Mouse (Mus musculus) right cerebral cortex, postnatal 10 days (tissue): ENCODE measurements around the gene Dnmt3a.
A peak's percentile ranks its signal among the peaks of the same experiment; 100 is the strongest.

Experiments used
- DNase-seq, 2 experiments: peaks; one replicate each; pipeline ENCODE4 v3.0.0; 2021; ENCODE audit warnings: low spot score in 2 of 2

Dnmt3a gene

DNA sequence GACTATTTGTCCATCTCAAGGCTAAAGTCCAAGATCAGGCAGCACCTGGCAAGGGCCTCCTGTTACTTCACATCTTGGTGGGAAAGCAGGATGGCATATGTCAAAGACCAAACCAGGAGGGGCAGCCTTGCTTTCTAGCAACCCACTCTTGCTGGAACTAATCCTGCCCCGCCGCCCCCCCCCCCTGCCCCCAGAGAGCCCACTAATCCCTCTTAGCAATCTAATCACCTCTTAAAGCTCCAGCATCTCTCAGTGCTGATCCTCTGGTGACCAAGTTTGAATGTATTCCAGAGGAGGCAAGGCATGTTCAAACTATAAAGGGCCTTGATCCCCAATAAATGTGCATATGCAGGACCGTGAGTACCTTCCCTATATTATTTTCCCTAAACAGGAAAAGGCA, 18.8 kb upstream of the Dnmt3a start:
- DNase-seq: no peak

DNA sequence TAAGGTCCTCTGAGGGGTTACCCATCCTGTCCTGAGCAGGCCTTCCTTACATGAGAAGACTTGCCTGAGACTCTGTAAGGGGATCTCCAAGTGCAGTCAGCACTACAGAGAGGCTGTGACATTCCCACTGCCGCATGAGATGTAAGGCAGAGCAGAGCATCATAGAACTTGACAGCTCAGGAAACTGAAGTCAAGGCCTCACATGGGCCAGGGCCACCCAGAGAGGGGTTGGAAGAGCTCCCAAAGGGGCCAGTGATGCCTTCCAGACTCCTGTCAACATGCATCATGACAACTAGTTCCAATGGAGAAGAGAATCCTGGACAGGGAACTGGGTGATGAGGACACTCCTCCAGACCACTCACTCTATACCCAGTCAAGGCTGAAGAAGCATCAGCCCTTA, 18.3 kb upstream of the Dnmt3a start:
- no peak for DNase-seq

- no peak for DNase-seq
Measured at GRCm38 (mm10) chr12:3788421-3789051, 17.3 kb upstream of the Dnmt3a start.

GRCm38 (mm10) chr12:3789626-3790185, 16.1 kb upstream of the Dnmt3a start:
- no peak for DNase-seq

GRCm38 (mm10) chr12:3791257-3791656, 14.6 kb upstream of the Dnmt3a start:
- no peak for DNase-seq

DNA sequence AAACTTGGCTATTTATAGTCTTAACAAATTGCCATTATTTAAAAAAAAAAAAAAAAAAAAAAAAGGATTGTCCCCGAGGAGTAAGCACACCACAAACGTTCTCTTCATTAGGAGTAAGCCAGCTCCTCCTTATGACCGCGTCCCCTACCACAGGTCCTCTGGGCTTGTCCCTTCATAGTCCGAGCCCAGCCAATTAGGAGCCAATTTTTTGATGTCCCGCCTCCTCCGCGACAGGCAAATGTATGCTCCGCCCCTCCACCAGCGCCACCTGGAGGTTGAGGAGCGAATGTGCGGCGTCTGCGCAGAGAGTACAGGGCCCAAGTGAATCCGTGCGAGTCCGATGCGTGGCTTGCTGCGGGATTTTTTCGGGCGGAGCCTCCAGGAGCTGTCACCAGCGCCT, 14.1 kb upstream of the Dnmt3a start:
- DNase-seq: peak; percentile 97 to 98

DNA sequence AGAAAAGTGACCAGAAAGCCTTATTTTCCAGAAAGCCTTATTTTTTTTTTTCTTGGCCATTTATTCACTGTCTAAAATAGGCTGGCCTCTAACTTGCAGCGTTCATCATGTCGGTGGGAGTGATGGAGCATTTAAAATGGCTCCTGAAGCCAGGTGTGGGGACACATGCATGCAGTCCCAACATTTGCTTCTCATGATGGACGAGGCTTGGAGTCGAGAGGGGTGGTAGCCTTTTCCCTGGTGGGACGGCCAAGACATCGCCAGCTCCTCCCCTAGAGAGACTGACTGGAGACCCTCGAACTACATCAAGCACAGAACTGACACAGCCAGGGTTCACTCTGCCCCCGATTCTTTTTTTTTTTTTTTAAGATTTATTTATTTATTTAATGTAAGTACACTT, 13.6 kb upstream of the Dnmt3a start:
- DNase-seq: no peak

GRCm38 (mm10) chr12:3795569-3795968, 10.2 kb upstream of the Dnmt3a start:
- no peak for DNase-seq

DNA sequence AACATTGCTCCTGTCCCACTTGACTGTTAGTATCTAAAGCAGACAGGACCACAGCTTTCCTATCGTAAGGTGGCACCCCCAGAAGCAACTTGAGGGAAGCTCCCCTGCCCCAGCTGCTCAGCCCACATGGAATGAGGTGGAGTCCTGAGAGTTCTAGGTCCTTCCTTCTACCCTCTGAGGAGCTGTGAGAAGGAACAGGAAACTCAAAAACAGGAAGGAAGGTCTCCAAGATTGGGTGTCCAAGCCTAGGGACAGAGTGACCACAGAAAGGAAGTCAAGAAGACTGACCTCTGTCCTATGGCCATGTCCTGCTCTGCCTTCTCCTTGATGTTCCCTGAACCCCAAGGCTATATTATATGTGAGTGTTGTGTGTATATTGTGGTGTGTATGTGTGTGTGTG, 6.3 kb upstream of the Dnmt3a start:
- DNase-seq: peak in 1 of 2 experiments; percentile 27

DNA sequence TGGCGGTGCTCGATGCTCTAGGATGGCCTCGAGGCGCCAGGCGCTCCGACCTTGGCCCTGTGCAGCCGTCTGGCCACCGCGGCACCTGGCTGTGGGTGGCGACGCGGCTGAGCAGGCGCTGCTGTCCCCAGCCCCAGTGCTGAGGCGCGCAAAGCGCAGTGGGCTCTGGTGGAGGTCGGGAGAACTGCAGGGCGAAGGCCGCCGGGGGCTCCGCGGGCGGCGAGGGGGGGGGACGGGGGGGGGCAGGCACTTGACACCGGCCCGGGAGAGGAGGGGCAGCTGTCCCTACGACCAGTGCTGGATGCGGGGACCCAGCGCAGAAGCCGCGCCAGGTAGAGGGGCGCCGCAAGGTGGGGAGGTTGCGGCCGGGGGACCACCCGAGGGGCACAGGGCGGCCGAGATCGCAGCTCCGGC, 471 bp downstream of the Dnmt3a start:
- DNase-seq: peak; percentile 75 to 86

DNA sequence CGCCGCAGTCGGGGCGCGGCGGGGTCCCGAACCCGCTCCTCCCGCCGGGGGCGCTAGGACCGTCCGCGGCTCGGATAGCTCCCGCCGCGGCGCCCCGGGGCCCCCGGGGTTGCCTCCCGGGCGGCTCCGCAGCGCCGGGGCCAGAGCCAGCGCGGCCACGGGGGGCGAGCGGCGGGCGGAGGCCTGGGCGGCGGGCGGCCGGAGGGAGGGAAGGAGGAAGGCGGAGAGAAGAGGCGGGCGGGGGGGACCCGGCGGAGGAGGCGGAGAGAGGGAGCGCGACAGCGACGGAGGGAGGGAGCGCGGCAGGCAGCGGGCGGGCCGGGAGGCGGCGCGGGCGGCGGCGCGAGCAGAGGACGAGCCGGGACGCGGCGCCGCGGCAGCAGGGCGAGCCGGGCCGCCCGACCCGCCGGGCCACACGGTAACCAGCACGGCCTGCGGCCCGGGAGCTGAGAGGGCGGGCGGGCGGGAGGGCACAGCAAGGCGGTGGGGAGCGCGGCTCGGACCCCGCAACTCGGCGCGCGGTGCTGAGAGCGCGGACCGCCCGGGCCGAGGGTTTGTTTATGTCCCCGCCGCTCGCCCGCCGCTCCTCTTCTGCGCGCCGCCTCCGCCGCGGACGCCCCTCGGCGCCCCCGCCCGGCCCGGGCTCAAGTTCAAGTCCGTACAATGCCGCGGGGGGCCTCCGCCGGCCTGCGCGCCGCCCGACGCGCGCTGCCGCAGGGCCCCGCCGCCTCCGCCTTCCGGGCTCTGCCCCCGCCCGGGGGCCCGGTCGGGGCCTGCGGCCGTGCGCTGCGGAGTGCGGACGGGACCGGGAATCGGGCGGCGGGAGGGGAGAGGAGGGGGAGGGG, 1.1 kb downstream of the Dnmt3a start:
- DNase-seq: peak; percentile 85 to 88

GRCm38 (mm10) chr12:3807548-3808395, 2.0 kb downstream of the Dnmt3a start:
- DNase-seq: peak; percentile 80 to 83

GRCm38 (mm10) chr12:3808396-3808981, 2.7 kb downstream of the Dnmt3a start:
- no peak for DNase-seq

DNA sequence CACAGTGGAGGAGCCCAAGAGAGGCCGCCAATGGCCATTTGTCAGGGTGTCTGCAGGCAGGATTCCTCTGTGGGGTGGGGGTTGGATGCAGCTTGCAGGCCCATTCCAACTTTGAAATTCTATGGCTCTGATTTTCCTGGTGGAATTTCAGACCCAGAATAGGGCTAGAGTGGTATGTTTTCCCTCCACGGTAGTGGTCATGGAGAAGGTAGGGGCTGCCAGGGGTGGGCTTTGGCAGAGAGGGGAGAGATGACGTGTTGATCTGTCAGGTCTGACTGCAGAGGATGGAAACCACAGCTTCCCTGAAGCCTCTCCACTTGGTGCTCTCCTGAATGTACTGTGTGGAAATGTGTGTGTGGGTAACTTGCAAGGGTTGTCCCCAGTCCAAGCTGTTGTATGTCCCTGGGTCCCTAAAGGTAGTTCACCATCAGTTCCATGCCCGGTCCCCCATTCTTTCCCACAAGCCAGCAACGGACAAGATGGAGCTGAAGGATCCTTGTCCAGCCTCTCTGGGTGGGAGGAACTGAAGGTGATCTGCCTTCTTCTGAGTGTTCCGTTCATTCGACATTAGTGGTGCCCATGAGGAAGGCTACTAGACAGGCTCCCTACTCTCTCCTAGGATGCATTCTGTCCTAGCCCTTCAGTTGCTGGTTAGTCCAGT, 3.8 kb downstream of the Dnmt3a start:
- DNase-seq: no peak

DNA sequence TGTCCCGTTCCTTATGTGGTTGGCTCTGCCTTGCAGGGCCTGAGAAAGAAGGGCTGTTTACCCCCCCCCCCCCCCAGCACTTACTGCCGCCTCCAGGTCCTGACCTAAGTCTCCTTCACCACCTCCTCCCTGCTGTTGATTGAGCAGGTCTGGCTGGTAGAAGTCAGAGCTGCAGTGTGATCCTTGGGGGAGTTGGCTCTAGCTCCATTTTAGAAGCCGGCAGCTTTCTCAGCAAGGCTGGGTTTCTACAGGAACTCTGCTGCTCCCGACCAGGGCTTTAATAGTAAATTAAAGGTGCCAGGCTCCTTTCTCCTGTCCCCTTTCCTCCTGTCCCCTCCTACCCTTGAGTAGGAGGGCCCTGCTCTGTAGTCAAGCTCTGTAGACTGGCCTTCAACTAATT, 4.6 kb downstream of the Dnmt3a start:
- DNase-seq: no peak

GRCm38 (mm10) chr12:3811596-3811995, 5.8 kb downstream of the Dnmt3a start:
- peak in 1 of 2 experiments; percentile 20 for DNase-seq

DNA sequence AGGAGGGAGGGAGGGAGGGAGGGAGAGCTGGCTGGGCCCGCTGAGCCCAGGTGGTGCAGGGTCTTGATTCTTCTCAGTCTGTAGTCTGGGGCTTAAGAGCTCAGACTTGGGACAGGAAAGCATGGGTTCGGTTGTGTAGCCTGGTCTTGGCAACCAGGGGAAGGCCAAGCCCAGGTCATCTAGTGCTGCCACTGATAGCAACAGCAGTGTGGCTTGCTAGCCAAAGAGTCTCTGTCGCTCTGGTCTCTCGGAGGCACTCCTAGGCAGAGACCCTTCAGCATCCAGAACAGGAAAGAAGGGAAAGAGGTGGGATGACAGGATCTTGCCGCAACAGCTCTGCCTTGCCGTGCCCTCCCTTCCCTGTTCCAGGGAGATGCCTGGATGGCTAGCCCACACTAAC, 6.4 kb downstream of the Dnmt3a start:
- no peak for DNase-seq

GRCm38 (mm10) chr12:3813138-3813537, 7.3 kb downstream of the Dnmt3a start:
- DNase-seq: peak in 1 of 2 experiments; percentile 19

- DNase-seq: no peak
Measured at GRCm38 (mm10) chr12:3815386-3815785, 9.6 kb downstream of the Dnmt3a start.

- DNase-seq: no peak
Measured at GRCm38 (mm10) chr12:3817033-3817432, 11.2 kb downstream of the Dnmt3a start.

GRCm38 (mm10) chr12:3817566-3817965, 11.8 kb downstream of the Dnmt3a start:
- no peak for DNase-seq
